Mouse (Mus musculus) cerebellum, postnatal 36 days (tissue): ENCODE measurements around the gene Gm21833.
"Not testable (repeated sequence)": the region's sequence is repeated elsewhere in the genome, so short reads cannot be mapped to it uniquely, and the experiment has no call there.

ENCODE experiments used
- DNase-seq, 2 experiments: peaks; one replicate each; pipeline ENCODE4 v3.0.0; 2021 to 2022; ENCODE audit warnings: mixed read lengths in 2 of 2

Gm21833 gene

GRCm38 (mm10) chr16:82828082-82828481 is at the start of gene Gm21833:
Gene Gm21833 (plus strand): TSS chr16:82828382.
- DNase-seq = not testable (repeated sequence)

GRCm38 (mm10) chr16:82789521-82789920 is 38.7 kb upstream of the Gm21833 start:
- DNase-seq = no peak

GRCm38 (mm10) chr16:82796489-82796888 is 31.7 kb upstream of the Gm21833 start:
- DNase-seq = no peak

- DNase-seq = no peak
Measured at GRCm38 (mm10) chr16:82815255-82815654, 12.9 kb upstream of the Gm21833 start.

GRCm38 (mm10) chr16:82816615-82817014 is 11.6 kb upstream of the Gm21833 start:
- DNase-seq = no peak

GRCm38 (mm10) chr16:82855752-82856151 is 27.6 kb downstream of the Gm21833 start:
- no peak for DNase-seq

- no peak for DNase-seq
Measured at GRCm38 (mm10) chr16:82864590-82864989, 36.4 kb downstream of the Gm21833 start.
